Mouse (Mus musculus): ENCODE results near the gene Immp2l. TPM values are rescaled to one million over a fixed set of nuclear protein-coding genes. Genes with fewer than 3 reads are reported as not detected.

Immp2l gene
- total RNA-seq, 2 experiments from 2014 or later = 5.1 to 5.6 TPM

DNA sequence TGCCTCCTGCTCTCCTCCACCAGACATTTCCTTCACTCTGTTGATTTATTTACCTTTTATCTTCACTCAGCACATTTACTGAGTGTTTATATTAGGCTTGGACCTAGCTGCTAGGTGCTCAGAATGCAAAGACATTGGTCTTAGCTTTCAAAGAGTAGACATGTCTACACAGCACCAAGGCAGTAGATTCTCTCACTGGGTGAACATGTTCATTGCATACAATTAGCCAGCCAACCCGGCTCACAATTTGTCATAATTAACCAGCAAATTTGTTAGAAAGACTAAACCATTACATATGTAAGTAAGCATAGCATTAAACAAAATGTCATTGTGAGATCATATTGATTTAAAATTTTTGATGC lies 542.5 kb downstream of the Immp2l start:
- intact Hi-C loops (cut with DNase I) = no loop called here
- DNase-seq (ENCODE audit: low spot score in 2 of 2) = no peak

DNA sequence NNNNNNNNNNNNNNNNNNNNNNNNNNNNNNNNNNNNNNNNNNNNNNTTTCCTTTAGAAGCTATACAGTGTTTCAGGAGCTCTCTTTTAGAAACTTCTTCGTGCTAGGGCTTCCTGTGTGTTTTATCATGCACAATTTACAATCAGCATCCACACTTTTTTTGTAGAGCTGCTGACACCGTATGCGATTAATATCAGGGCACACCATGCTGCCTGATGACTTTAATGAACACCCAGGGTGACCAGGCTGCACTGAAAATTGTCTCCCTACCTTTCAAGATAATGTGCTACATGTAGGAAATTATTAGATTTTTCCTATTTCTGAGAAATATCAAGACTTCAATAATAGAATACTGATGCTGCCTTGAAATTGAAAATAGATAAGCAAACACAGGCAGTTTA lies 549.9 kb downstream of the Immp2l start:
- DNase-seq (ENCODE audit: low spot score in 2 of 2) = no peak
- intact Hi-C loops (cut with DNase I) = no loop called here

DNA sequence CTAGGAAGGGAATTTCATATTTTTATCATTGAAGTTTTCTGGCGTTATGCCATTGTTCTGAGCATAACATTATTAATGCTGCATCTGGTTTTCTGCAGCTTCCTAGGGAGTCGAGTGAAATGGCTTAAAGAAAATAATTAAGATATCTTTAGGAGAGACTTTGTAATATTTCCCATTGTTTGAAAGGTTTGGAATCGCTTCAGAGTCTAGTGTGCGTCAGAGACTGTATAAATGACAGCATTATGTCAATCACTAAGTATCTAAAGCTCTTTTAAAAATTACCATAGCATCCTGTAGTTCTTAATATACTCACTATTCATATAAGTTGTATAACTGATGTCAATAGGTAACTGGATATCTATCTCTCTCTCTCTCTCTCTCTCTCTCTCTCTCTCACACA lies 551.3 kb downstream of the Immp2l start:
- intact Hi-C loops (cut with DNase I) = no loop called here
- DNase-seq (ENCODE audit: low spot score in 2 of 2) = no peak

DNA sequence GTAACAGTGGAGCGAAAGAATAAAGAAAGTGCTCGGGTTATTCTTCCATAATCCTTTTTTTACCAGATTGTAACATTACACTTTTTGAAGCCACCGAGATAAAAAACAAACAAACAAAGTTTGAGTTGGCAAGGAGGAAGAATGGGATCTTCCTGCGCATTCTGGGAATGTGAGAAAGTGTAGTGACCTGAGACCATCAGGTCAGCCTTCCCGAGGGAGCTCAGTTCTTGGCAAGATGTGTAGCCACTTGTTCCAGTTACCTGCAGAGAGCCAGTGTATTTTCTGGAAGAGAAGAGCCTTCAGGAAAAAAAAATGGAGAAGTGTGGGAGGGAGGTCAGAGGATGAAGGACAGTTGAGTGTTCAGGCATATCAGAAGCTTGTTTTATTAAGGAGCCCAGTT lies 569.5 kb downstream of the Immp2l start:
- intact Hi-C loops (cut with DNase I) = no loop called here

DNA sequence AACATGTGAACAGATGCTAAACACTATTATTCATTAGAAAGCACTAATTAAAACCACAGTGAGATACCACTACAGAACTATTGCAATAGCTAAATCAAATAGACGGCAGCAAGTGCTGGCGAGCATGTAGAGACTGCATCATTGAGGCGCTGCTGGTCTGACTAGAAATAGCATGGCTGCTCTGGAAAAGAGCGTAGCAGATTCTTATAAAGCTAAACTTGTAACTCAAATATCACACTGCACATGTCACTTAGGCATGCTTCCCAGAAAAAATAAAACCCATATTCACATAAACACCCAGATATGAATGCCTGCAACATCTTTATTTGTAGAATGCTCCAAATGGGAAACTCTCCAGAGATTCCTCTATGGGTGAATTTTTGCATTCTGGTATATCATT lies 570.1 kb downstream of the Immp2l start:
- intact Hi-C loops (cut with DNase I) = no loop called here
- DNase-seq (ENCODE audit: low spot score in 2 of 2) = peak; percentile 12 to 24

More for the DNA sequence above, 569.5 kb downstream of the Immp2l start:
- DNase-seq (ENCODE audit: low spot score in 2 of 2) = no peak

DNA sequence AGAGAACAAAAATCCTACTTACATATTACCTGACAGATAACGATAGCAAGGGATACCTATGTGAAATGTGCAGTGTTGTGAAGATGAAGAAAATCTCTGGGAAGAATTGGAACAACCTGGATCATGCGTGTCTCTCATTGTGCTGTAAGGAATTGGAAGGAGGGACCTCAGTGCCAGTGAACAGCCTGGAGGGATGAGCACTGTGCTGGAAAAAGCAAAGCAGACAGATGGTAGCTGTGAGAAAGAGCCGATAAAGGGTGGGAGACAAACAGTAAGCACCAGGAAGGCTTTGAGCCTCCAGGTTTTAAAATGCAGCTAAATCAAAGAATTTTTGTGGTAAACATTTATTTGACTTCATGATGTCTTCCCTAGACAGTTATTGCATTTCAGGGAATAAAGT lies 591.4 kb downstream of the Immp2l start:
- intact Hi-C loops (cut with DNase I) = no loop called here
- peak; percentile 6 to 15 for DNase-seq (ENCODE audit: low spot score in 2 of 2)

DNA sequence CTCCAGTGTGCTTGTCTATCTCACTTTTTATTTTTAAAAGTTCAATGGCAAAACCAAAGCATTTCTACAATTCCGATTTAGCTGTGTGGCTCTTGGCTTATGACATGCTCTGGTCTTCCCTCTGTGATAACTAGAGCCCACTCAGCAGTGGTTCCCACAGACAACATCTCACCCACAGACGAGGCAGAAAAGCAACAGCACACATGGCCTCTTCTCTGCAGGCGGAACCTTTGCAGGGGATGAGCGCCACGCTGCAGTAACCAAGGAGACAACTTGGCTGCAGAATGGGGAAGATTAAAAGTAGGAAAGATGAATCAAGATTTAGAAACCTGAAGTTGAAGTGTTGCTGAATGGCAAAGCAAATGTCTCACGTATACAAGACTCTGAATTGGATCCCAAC lies 597.5 kb downstream of the Immp2l start:
- DNase-seq (ENCODE audit: low spot score in 2 of 2) = peak; percentile 28 to 31
- intact Hi-C loops (cut with DNase I) = no loop called here

DNA sequence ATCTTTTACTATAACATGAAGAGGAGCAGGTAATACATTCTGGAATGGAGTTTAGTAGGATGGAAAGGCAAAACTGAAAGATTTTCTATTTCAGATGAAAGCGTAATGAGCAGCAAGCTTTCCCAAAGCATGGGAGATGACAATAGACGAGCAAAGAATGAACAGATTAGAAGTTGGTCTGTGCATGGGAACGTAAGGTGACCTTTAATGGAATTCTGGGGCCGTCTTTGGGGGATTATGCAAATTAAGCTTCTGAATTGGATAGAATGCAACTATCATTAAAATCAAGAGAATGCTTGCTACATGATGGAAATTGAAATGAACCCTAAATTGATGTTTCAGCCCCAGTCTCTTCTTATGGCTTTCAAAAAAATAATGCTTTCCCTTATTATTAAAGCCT lies 619.4 kb downstream of the Immp2l start:
- intact Hi-C loops (cut with DNase I) = no loop called here
- no peak for DNase-seq (ENCODE audit: low spot score in 2 of 2)

DNA sequence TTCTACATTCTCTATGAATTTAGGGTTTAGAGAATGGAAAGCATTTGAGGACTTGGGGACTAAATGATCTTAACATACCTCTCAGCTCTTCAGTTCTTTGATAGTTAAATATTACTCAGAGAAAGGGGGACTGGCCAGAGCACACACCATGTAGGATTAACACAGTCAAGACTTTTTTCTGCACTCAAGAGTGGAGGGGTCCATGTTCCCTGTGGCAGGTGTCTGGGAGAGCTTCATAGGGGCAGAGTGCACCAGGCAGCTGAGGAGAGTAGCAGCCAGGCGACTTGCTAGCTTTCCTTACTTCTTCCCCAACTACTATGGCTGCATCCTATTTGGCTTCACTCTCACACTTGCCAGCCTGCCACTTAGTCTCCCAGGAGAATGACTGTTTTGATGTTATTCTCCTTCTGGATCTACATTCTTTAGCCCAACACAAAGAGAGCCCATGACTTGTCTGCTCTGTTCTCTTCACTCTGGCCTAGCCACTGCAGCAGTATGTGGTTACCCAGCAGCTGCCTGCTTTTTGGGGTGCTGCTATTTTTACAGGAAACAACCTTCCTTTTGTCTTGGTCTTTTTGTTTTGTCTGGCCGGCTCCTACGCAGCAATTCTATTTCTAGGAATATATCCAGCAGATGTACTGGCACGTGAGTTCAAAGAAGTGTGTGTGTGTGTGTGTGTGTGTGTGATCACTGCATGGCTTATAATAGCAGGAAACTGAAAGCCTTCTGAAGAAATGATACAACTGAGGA lies 621.1 kb downstream of the Immp2l start:
- intact Hi-C loops (cut with DNase I) = no loop called here
- peak; percentile 26 to 66 for DNase-seq (ENCODE audit: low spot score in 2 of 2)

DNA sequence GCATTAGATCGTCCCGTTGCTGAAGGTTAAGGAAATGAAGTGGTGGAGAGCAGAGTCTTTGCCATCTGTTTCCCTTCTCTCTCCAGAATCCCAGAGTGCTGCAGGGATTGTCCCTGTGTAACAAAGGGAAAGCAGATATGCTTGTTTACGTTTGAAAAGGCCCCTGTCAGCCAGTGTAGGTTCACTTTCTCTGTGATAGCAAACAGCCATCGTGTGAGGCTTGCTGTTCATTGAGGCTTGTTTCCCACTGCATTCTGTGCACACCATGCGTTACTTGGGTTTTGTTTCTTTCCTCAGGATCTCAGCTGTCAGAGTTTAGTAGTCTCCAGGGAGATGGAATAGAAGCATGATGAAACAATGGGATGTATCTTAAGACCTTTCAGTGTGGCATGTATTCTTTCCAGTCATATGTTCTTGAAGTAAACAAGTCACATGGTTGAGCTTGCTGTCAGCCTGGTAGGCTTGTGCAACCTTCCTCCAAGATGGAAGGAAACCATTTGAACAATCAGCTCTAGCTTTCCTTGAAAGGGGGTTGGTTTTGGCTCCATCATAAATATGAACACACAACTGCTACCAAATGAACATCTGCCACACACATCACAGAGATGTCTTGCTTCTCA lies 623.2 kb downstream of the Immp2l start:
- no peak for DNase-seq (ENCODE audit: low spot score in 2 of 2)
- intact Hi-C loops (cut with DNase I) = no loop called here

DNA sequence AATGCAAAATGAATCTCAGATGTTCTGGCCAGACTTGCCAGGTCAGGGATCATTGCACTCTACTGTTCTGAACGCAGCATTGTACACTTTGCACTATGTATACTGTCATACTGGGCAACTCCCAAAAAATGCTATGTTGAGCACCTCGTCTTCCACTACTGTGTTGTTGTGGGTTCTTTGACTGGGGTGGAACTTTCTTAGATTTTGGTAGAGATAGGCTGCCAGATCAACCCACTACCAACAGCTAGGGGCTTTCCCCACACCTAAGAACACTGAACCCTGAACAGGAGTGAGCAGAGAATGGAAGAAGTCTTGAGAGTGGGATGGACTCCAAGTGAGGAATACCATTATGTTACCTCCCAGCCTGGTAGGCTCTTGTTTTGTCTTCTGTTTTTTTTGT lies 623.8 kb downstream of the Immp2l start:
- no peak for DNase-seq (ENCODE audit: low spot score in 2 of 2)
- intact Hi-C loops (cut with DNase I) = no loop called here

DNA sequence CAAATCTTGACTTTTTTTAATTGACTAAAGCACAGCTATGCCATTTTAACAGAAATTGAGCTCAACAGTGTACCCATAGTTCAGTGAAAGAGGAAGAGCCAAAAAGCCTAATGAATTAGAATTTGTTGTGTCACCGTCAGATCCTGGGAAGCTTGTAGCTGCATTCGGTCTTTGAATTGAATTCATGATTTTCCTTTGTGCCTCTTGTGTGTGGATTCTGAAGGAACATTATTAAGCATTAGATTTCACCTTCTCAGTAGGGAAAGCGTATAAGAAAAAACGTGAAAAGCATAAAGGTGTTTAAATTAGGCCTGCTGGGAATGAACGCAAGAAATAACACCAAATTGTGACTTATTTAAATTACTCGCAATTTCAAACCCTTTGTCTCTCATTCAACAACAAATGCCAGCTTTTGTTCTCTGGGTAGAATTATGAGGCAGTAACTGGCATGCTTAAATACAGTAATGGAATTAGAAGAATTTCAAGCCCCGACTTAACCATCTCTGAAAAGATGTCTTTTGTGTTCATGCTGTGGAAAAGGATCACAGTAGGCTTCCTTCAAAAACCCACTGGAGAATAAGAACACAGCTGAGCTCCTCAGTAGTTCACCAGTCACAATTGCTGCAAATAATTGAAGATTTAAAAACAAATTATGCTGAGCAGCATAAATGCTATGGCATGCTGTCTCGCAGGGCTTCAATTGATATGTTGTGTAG lies 626.1 kb downstream of the Immp2l start:
- intact Hi-C loops (cut with DNase I) = no loop called here
- DNase-seq (ENCODE audit: low spot score in 2 of 2) = no peak

DNA sequence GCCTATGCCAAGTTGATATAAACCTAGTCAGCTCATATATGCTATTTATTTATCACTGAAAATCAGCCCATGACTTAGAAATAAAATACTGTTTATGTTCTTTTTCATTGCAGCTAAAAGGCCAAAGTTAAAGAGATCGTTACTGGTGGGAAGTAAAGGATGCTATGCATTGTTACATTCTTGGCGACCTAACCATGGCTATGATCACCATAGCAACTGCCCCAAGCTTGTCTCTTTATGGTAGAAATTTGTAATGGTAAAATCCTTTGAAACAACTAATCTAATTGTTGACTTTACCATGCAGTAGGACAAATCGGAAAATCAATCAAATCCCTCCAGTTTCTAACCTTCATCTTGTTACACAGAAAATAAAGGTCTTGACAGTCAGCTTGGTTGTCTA lies 644.4 kb downstream of the Immp2l start:
- intact Hi-C loops (cut with DNase I) = no loop called here
- no peak for DNase-seq (ENCODE audit: low spot score in 2 of 2)

DNA sequence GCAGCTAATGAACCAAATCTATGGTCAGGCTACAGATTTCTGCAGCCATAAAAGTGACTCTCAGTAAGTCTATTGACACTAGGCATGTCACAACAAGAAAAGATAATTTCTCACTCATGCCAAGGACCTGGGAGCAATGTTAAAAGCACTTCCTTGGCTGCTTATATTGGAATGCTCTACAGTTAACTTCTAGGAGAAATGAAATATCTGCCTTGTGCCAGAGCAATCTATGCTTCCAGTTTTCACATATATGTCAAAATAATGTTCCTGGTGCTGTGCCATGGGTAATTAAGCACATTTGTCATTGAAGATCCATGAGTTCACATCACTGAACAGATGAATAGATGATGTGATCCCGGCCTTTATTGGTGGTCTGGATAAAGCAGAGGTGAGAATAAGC lies 645.6 kb downstream of the Immp2l start:
- intact Hi-C loops (cut with DNase I) = no loop called here
- DNase-seq (ENCODE audit: low spot score in 2 of 2) = no peak

DNA sequence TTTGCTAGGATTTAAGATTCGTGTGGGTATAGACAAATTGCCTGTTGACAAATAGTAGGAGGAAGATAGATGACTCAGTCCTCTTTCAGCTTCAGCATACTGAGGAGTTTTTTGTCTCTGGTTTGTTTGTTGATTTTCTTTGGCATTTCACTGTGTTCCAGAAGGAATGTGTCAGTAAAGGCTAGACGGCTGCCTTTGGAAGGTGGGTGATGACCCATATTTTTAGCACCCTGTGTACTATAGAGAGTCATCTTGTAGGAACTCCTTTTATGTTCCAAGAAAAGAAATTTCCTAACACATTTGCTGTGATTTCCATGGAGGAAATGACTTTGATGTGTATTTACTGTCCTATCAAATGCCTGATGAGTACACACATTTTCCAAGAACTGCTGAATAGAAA lies 651.0 kb downstream of the Immp2l start:
- intact Hi-C loops (cut with DNase I) = loop anchor here (10.0 kb wide), 1 partner anchor 560 kb away; no protein-coding TSS in a partner anchor
- peak in 1 of 2 experiments; percentile 16 for DNase-seq (ENCODE audit: low spot score in 2 of 2)

DNA sequence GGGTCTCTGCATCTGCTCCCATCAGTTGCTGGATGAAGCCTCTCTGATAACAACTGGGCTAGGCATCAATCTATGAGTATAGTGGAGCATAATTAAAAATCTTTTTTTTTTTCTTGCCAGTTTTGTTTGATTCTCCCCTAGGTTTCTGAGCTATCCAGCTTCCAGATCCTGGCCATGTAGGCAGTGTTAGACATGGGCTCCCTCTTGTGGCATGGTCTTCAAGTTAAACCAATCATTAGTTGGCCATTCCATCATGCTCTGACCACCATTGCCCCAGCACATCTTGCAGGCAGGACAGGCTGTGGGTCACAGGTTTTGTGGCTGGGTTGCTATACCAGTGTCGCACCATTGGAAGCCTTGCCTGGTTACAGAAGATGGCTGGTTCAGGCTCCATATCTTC lies 656.3 kb downstream of the Immp2l start:
- DNase-seq (ENCODE audit: low spot score in 2 of 2) = peak; percentile 15 to 29
- intact Hi-C loops (cut with DNase I) = loop anchor here (5.0 kb wide), 1 partner anchor 193 kb away; the partner anchor contains the start of gene Lrrn3

DNA sequence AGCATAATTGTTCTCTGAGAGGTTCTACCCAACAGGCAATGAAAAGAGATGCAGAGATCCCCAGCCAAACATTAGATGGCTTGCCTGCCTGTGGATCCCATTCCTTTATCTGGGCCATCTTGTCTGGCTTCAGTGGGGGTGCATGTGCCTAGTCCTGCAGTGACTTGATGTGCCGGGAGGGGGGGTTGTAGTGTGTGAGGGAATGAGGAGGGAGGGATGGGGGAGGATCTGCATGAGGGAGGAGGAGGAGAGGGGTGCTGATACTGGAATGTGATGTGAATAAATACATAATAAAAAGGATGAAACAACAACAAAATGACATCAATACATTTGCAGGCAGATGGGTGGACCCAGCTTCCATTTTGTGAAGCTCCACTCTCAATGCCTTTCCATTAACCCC lies 658.3 kb downstream of the Immp2l start:
- intact Hi-C loops (cut with DNase I) = loop anchor here (5.0 kb wide), 1 partner anchor 195 kb away; the partner anchor contains the start of gene Lrrn3
- DNase-seq (ENCODE audit: low spot score in 2 of 2) = no peak

DNA sequence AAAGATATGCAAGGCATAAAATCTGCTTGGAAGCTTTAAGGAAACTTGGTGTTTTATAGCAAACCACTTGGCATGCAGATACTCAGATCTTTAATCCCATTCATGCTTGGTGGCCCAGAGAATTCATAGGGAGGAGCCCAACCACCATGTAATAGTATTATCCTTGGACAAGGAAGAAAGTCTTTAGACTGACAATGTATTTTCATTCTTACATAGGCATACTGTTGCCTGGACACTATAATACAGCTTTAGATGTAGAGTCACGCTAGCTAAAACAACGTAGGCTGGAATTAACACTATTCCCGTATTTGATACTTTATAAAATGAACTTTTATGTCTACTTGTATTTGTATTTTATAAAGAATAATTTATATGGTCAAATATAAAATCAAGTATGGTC lies 665.9 kb downstream of the Immp2l start:
- intact Hi-C loops (cut with DNase I) = no loop called here

DNA sequence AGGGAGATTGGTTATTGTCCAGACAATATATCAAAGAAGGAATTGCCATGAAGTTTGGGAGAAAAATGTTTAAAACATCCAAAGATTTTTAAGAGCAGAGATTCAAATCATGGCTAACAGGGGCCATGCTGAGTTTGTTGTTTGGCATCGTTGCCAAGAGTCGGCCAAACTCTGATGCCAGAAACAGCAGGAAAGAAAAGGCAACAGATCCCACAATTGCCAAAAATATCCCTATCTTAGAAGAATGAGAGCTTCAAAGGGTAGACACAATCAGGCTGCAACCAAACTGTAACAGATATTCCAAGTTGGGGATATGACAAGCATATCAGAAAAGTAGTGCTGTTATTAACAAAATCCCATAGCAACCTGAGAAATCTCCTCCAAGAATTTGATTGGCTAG lies 686.7 kb downstream of the Immp2l start:
- intact Hi-C loops (cut with DNase I) = no loop called here
- DNase-seq (ENCODE audit: low spot score in 2 of 2) = no peak

More for the DNA sequence above, 665.9 kb downstream of the Immp2l start:
- no peak for DNase-seq (ENCODE audit: low spot score in 2 of 2)

DNA sequence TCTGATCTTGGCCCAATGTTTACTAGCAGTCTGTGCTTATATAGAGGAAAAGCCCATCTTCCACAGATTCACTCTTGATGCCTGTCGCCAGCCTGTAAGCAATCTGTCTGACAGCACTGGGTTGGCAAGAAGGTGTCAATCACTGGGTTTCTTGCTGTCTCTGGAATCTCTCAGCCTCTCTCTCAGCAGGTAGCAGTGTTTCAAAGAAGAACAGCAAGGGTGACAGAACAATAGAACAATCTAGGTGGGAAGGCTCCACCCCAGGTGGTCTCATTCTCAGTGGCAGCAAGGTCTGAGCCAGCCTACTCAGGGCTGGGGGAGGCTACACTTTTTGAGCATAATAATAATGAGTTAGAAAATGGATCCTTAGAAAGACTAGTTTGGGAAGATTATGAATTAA lies 693.1 kb downstream of the Immp2l start:
- intact Hi-C loops (cut with DNase I) = no loop called here
- no peak for DNase-seq (ENCODE audit: low spot score in 2 of 2)

DNA sequence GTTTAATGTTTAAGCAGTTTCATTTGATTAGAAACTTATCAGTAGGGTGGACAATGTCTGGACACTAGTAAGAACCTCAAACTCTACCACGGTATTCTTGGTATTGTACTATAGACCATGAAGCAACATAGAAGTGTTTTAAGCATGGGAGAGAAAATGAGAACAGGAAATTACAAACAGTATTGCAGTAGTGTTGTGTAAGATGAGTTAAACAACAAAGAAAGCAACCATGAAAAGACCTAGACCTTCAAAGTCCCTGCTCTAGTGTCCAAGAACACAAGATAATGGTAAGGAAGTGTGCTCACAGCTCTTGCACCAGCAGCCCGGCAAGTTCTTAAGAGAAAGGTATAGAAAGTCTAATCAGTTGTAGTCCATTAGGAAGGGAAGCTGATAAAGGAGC lies 700.7 kb downstream of the Immp2l start:
- intact Hi-C loops (cut with DNase I) = no loop called here
- no peak for DNase-seq (ENCODE audit: low spot score in 2 of 2)

Data from left cerebral cortex, postnatal 14 days (tissue).